Mouse (Mus musculus) stomach, postnatal 0 days (tissue): ENCODE results near the gene Zfp202.

Source experiments
- CTCF ChIP-seq: IDR thresholded peaks from 2 replicates; pipeline ENCODE4 v1.5.1; 2016; ENCODE audit warnings: antibody characterized with exemption, low read depth, mild to moderate bottlenecking, moderate library complexity
- EP300 ChIP-seq: optimal IDR thresholded peaks from 2 replicates; pipeline ENCODE3; 2016; ENCODE audit warnings: antibody characterized with exemption

DNA sequence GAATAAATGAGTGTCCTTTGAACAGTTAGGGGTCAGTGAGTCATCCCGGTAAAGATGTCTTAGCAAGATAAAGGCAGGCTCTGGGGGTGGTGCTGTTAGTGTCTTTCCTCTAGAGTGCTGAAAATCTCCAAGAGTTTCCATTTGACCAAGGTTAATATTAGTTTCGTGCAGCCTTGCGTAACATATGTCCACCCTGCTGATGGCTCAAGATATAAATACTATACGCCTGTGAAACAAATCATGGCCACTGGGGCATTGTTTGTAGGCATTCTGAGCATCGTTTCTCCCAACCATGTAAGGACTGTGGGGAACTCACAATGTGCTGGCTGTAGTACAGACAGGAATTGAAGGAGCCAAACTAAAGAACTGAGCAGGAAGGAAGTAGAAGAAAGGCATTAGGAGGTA lies 14.4 kb downstream of the Zfp202 start:
- TF ChIP-seq EP300 (no peak), CTCF (no peak)
